Mouse (Mus musculus): Measurements from ENCODE around the gene Cd300lf.

DNA sequence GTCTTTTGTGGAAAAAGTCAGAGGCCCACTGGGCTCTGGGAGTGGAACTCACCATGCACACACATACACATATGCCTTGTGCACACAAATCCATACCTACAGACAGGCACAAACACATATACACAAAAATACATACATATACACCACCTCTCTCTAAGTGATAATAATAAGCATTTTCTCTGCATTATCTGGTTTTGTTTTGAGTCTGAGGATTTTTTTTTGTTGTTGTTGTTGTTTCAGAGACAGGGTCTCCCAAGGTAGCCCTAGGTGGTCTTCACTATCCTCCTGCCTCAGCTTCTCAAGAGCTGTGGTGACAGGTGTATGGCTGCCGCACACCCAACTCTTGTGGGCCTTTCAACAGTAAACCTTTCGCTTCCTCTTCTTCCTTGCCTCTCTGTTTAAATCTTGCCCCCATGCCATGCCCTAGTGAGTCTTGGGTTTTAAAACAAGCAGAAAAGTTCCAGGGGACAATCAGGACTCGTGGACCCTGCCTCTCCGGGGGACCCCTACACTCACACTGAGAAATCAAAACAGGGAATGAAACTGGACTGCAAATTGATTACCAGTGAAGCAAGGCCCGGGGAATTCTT lies 33.7 kb downstream of the Cd300lf start:
- TF ChIP-seq POLR2A (IDR thresholded peaks at IDR 0.05; ENCODE audit: borderline replicate concordance, low read depth, low read length) = no peak
- TF ChIP-seq CTCF (IDR thresholded peaks at IDR 0.05; ENCODE audit: low read depth, low read length) = no peak
